Mouse (Mus musculus): ENCODE data around the gene Cilp2.

GRCm38 (mm10) chr8:69914526-69914925, 27.0 kb upstream of the Cilp2 start:
- TF ChIP-seq ZNF384 (IDR thresholded peaks at IDR 0.05; ENCODE audit: low read depth, low read length) (no peak), HCFC1 (IDR thresholded peaks at IDR 0.05; ENCODE audit: borderline replicate concordance, insufficient read depth, low read length) (no peak), ZC3H11A (IDR thresholded peaks at IDR 0.05; ENCODE audit: borderline replicate concordance, low read depth, low read length) (no peak), MAFK (IDR thresholded peaks at IDR 0.05; ENCODE audit: insufficient read depth, low read depth, low read length) (no peak)
